Mouse (Mus musculus) embryonic facial prominence, embryonic 14.5 days (tissue): ENCODE results near the gene Mpped2. TPM values are rescaled to one million over a fixed set of nuclear protein-coding genes. Genes with fewer than 3 reads are reported as not detected.

Source experiments
- ATAC-seq: fragments of 200-750 bp; cut with Nextera tagmentation; 2 replicates; pipeline ENCODE4 v1.8.0; 2017; ENCODE audit warnings: low read depth, moderate number of reproducible peaks, moderate TSS enrichment
- DNase-seq: peaks from one replicate; pipeline ENCODE4 v3.0.0-alpha.2; 2015; ENCODE audit warnings: low spot score
- H3K27ac ChIP-seq: fragments of 300-500 bp; sonication (generic); replicated peaks from 2 replicates; pipeline ENCODE4 v1.5.1; 2014; ENCODE audit warnings: low read depth, mild to moderate bottlenecking, low read length, moderate library complexity
- H3K27me3 ChIP-seq: fragments of 300-500 bp; sonication (generic); replicated peaks from 2 replicates; pipeline ENCODE4 v1.6.1; 2014; ENCODE audit warnings: low read length; ENCODE audit not compliant: control insufficient read depth, insufficient read depth
- H3K36me3 ChIP-seq: fragments of 300-500 bp; sonication (generic); 2 replicates; pipeline ENCODE4 v1.6.1; 2014; ENCODE audit warnings: low read length, mixed read lengths; ENCODE audit not compliant: control insufficient read depth, insufficient read depth
- H3K4me1 ChIP-seq: fragments of 300-500 bp; sonication (generic); 2 replicates; pipeline ENCODE4 v1.6.1; 2014; ENCODE audit warnings: antibody characterized with exemption, low read length; ENCODE audit not compliant: control insufficient read depth, insufficient read depth
- H3K4me2 ChIP-seq: fragments of 300-500 bp; sonication (generic); 2 replicates; pipeline ENCODE4 v1.6.1; 2014; ENCODE audit warnings: low read depth, mild to moderate bottlenecking, low read length, moderate library complexity, mixed read lengths
- H3K4me3 ChIP-seq: fragments of 300-500 bp; sonication (generic); 2 replicates; pipeline ENCODE4 v1.5.1; 2014; ENCODE audit warnings: low read depth, mild to moderate bottlenecking, low read length
- H3K9ac ChIP-seq: fragments of 300-500 bp; sonication (generic); 2 replicates; pipeline ENCODE4 v1.6.1; 2014; ENCODE audit warnings: low read depth, mild to moderate bottlenecking, low read length, moderate library complexity, mixed read lengths
- H3K9me3 ChIP-seq: fragments of 300-500 bp; sonication (generic); 2 replicates; pipeline ENCODE4 v1.6.1; 2016; ENCODE audit warnings: low read length; ENCODE audit not compliant: control insufficient read depth
- WGBS: fragments of 180-500 bp; shearing (Covaris S2); extraction: QIAGEN DNeasy Blood & Tissue Kit; methylation state at CpG from one replicate; pipeline ENCODE4 v1.1.7; 2014; 5-methylcytosine and 5-hydroxymethylcytosine counted together
- polyA plus RNA-seq: library from polyadenylated mRNA; unstranded; fragments of >200 nt; fragmentation: Nextera tagmentation; extraction: Ambion mirVana; gene quantifications from 2 replicates; pipeline ENCODE4 v1.2.1, GENCODE M21; 2014

Gene Mpped2
- polyA plus RNA-seq, 1 experiment from 2014 or later = 52.5 TPM

- Histone ChIP-seq H3K36me3 (peaks cover 11% of the 10 kb centered on the region; the same call in 1 of the 2 replicates), H3K9me3 (no peaks in the 10 kb centered on the region), H3K4me3 (no peak overlapping the region), H3K4me2 (no peak overlapping the region), H3K9ac (no peak overlapping the region), H3K4me1 (peaks cover 10% of the 10 kb centered on the region; the same call in 1 of the 2 replicates), H3K27me3 (no peaks in the 10 kb centered on the region), H3K27ac (0 out of 2 replicates have a peak overlapping the region, but pooled peaks have one; percentile 31)
- DNase-seq (no peak), ATAC-seq (no peak)
- 58% methylated on average over 7 of the region's 7 CpGs for WGBS
Measured at GRCm38 (mm10) chr2:106865148-106865786, 172.2 kb downstream of the Mpped2 start.

DNA sequence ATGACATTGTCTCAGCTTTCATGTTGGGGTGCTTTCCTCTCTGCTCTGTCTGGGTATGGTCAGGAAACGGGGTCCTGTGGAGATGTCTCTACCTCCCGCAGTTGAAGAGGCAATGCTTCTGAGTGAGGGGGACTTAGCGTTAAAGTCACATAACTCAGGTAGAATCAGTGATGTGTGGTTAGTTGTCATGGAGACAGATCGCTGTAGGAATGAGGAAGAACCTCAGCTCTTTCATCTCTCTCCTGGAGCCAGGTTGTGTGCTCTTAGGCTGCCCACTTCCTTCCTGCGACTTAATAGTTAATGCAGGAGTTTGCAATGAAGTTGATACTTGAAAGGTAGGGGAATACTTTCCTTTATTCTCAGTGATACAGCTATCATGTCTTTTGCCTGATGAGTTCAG is 173.2 kb downstream of the Mpped2 start:
- no peaks in the 10 kb centered on the region for H3K9me3 ChIP-seq
- peaks cover 17% of the 10 kb centered on the region; the same call in 1 of the 2 replicates for H3K36me3 ChIP-seq
- ATAC-seq = peak; percentile 77
- DNase-seq = peak; percentile 70
- H3K4me1 ChIP-seq = peaks cover 10% of the 10 kb centered on the region; the same call in 1 of the 2 replicates
- no peaks in the 10 kb centered on the region for H3K27me3 ChIP-seq
- 49% methylated on average over 5 of the region's 5 CpGs for WGBS
- H3K4me3 ChIP-seq = no peak overlapping the region
- no peak overlapping the region for H3K9ac ChIP-seq
- H3K4me2 ChIP-seq = no peak overlapping the region
- H3K27ac ChIP-seq = peak overlapping the region; percentile 18; the same call in 1 of the 2 replicates

DNA sequence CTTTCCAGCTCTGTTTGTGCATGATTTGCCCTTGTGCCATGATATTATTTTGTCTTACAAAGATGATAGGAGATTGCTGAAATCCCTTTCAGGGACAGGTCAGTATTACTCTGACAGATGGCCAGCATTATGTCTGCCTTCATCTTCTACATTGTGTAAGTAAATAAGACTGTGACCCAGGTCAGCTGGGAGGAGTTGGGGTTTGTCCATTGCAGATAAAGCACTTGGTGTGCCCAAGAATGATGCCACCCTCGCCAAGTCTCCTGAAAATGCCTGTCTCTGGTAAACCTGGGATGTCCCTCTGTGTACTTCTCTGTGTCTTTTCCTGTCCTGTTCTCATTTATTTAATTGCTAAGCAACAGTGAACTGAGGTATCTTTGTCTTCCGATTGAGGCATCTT is 177.8 kb downstream of the Mpped2 start:
- Histone ChIP-seq H3K4me2 (no peak overlapping the region), H3K4me3 (no peak overlapping the region), H3K4me1 (no peaks in the 10 kb centered on the region), H3K9me3 (no peaks in the 10 kb centered on the region), H3K27ac (no peak overlapping the region), H3K27me3 (no peaks in the 10 kb centered on the region), H3K9ac (no peak overlapping the region), H3K36me3 (peaks cover 17% of the 10 kb centered on the region; the same call in 1 of the 2 replicates)
- DNase-seq (no peak), ATAC-seq (no peak)
- 91% methylated on average over 2 of the region's 2 CpGs for WGBS

- Histone ChIP-seq H3K27ac (no peak overlapping the region), H3K27me3 (no peaks in the 10 kb centered on the region), H3K4me3 (no peak overlapping the region), H3K9me3 (no peaks in the 10 kb centered on the region), H3K9ac (no peak overlapping the region), H3K4me2 (no peak overlapping the region), H3K36me3 (peaks cover 17% of the 10 kb centered on the region; the same call in 1 of the 2 replicates), H3K4me1 (no peaks in the 10 kb centered on the region)
- ATAC-seq (no peak), DNase-seq (no peak)
- 82% methylated on average over 9 of the region's 9 CpGs for WGBS
Measured at GRCm38 (mm10) chr2:106873166-106873565, 180.1 kb downstream of the Mpped2 start.

DNA sequence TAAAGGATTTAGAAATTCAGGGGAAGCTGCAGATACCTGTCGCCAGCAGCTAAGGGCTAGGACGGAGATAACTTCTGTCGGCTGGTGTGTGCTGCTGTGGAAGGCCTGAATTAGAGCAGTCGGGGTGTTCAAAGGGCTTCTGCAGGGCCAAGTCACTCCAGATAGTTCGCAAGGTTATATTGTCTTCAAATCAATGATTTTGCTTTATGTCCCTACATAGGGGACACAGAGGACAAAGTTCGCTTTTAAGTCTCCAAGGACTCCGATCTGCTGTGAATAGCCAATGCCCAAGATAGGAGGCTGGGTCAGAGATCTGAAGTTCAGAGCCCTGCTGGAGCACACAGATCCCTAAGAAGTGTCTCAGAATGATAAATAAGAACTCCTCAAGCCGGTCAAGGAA is 190.3 kb downstream of the Mpped2 start:
- ATAC-seq = no peak
- WGBS = 75% methylated on average over 8 of the region's 8 CpGs
- DNase-seq = no peak
- Histone ChIP-seq H3K4me3 (no peak overlapping the region), H3K4me2 (no peak overlapping the region), H3K27ac (no peak overlapping the region), H3K27me3 (no peaks in the 10 kb centered on the region), H3K9me3 (no peaks in the 10 kb centered on the region), H3K4me1 (no peaks in the 10 kb centered on the region; the same call in 1 of the 2 replicates), H3K36me3 (no peaks in the 10 kb centered on the region), H3K9ac (no peak overlapping the region)

GRCm38 (mm10) chr2:106888174-106888573 is 195.1 kb downstream of the Mpped2 start:
- Histone ChIP-seq H3K4me1 (peaks cover 12% of the 10 kb centered on the region), H3K9me3 (no peaks in the 10 kb centered on the region), H3K27ac (no peak overlapping the region), H3K9ac (no peak overlapping the region), H3K27me3 (no peaks in the 10 kb centered on the region), H3K4me2 (no peak overlapping the region), H3K36me3 (no peaks in the 10 kb centered on the region), H3K4me3 (no peak overlapping the region)
- DNase-seq = no peak
- WGBS = 97% methylated on average over 5 of the region's 5 CpGs
- ATAC-seq = no peak

- Histone ChIP-seq H3K4me3 (no peak overlapping the region), H3K4me2 (no peak overlapping the region), H3K4me1 (peaks cover 12% of the 10 kb centered on the region), H3K9me3 (no peaks in the 10 kb centered on the region), H3K9ac (no peak overlapping the region), H3K36me3 (no peaks in the 10 kb centered on the region), H3K27me3 (no peaks in the 10 kb centered on the region), H3K27ac (0 out of 2 replicates have a peak overlapping the region, but pooled peaks have one; percentile 30)
- 7% methylated on average over 3 of the region's 3 CpGs for WGBS
- DNase-seq = peak; percentile 95
- ATAC-seq = peak; percentile 74
Measured at GRCm38 (mm10) chr2:106889297-106890000, 196.4 kb downstream of the Mpped2 start.

- 37% methylated on average over 3 of the region's 3 CpGs for WGBS
- no peaks in the 10 kb centered on the region for H3K9me3 ChIP-seq
- no peaks in the 10 kb centered on the region for H3K36me3 ChIP-seq
- H3K4me2 ChIP-seq = no peak overlapping the region
- peaks cover 12% of the 10 kb centered on the region for H3K4me1 ChIP-seq
- no peak overlapping the region for H3K9ac ChIP-seq
- no peaks in the 10 kb centered on the region for H3K27me3 ChIP-seq
- DNase-seq = no peak
- no peak overlapping the region for H3K27ac ChIP-seq
- H3K4me3 ChIP-seq = no peak overlapping the region
- no peak for ATAC-seq
Measured at GRCm38 (mm10) chr2:106893376-106893775, 200.3 kb downstream of the Mpped2 start.
